Mouse (Mus musculus) lung, adult 2 months (tissue): ENCODE measurements around the gene Cmss1.

Experiments
- CTCF ChIP-seq: fragments of 200-500 bp; IDR thresholded peaks from 2 replicates; pipeline ENCODE4 v1.5.1; 2011; ENCODE audit warnings: mild to moderate bottlenecking, low read length, control low read depth; ENCODE audit not compliant: insufficient read depth
- POLR2A ChIP-seq: fragments of 200-500 bp; IDR thresholded peaks from 2 replicates; pipeline ENCODE4 v1.6.1; 2011; ENCODE audit warnings: low read depth, mild to moderate bottlenecking, control low read depth, low read length, borderline replicate concordance; ENCODE audit errors: extremely low read depth

- TF ChIP-seq CTCF (no peak), POLR2A (no peak)
Measured at GRCm38 (mm10) chr16:57483503-57483902, 123.2 kb downstream of the Cmss1 start.
